Mouse (Mus musculus) limb, embryonic 15.5 days (tissue): ENCODE measurements around the gene Pygo1. TPM values are rescaled to one million over a fixed set of nuclear protein-coding genes. Genes with fewer than 3 reads are reported as not detected.

Experiments used
- ATAC-seq: fragments of 200-750 bp; cut with Nextera tagmentation; 2 replicates; pipeline ENCODE4 v1.8.0; 2017; ENCODE audit warnings: low read depth, moderate TSS enrichment; ENCODE audit not compliant: insufficient number of reproducible peaks, low FRiP score, low TSS enrichment
- H3K27ac ChIP-seq: fragments of 300-500 bp; sonication (generic); 2 replicates; pipeline ENCODE4 v1.5.1; 2015; ENCODE audit warnings: moderate library complexity, mild to moderate bottlenecking, inconsistent platforms
- H3K27me3 ChIP-seq: fragments of 300-500 bp; sonication (generic); 2 replicates; pipeline ENCODE4 v1.6.1; 2015; ENCODE audit warnings: inconsistent platforms
- H3K36me3 ChIP-seq: fragments of 300-500 bp; sonication (generic); 2 replicates; pipeline ENCODE4 v1.6.1; 2015; ENCODE audit warnings: inconsistent platforms
- H3K4me1 ChIP-seq: fragments of 300-500 bp; sonication (generic); 2 replicates; pipeline ENCODE4 v1.6.1; 2015; ENCODE audit warnings: inconsistent platforms
- H3K4me2 ChIP-seq: fragments of 300-500 bp; sonication (generic); 2 replicates; pipeline ENCODE4 v1.6.1; 2015; ENCODE audit warnings: mild to moderate bottlenecking, inconsistent platforms
- H3K4me3 ChIP-seq: fragments of 300-500 bp; sonication (generic); 2 replicates; pipeline ENCODE4 v1.5.1; 2015; ENCODE audit warnings: mild to moderate bottlenecking, inconsistent platforms
- H3K9ac ChIP-seq: fragments of 300-500 bp; sonication (generic); 2 replicates; pipeline ENCODE4 v1.6.1; 2015; ENCODE audit warnings: inconsistent platforms
- H3K9me3 ChIP-seq: fragments of 300-500 bp; sonication (generic); 2 replicates; pipeline ENCODE4 v1.6.1; 2016; ENCODE audit warnings: inconsistent platforms
- WGBS: fragments of 180-500 bp; shearing (Covaris S2); methylation state at CpG from one replicate; pipeline ENCODE4 v1.1.7; 2015; 5-methylcytosine and 5-hydroxymethylcytosine counted together
- polyA plus RNA-seq: library from polyadenylated mRNA; unstranded; fragments of >200 nt; fragmentation: Nextera tagmentation; extraction: Ambion mirVana; gene quantifications from 2 replicates; pipeline ENCODE4 v1.2.1, GENCODE M21; 2015

Gene Pygo1
- polyA plus RNA-seq, 1 experiment from 2014 or later = 5.5 TPM

GRCm38 (mm10) chr9:72943424-72943823 is 18.0 kb downstream of the Pygo1 start:
- WGBS = 64% methylated on average over 3 of the region's 3 CpGs
- no peak overlapping the region for H3K4me2 ChIP-seq
- H3K4me1 ChIP-seq = no peaks in the 10 kb centered on the region
- no peaks in the 10 kb centered on the region for H3K9me3 ChIP-seq
- H3K27me3 ChIP-seq = no peaks in the 10 kb centered on the region
- no peak for ATAC-seq
- no peak overlapping the region for H3K4me3 ChIP-seq
- H3K27ac ChIP-seq = no peak overlapping the region
- H3K9ac ChIP-seq = no peak overlapping the region
- peaks cover 46% of the 10 kb centered on the region for H3K36me3 ChIP-seq

GRCm38 (mm10) chr9:72944286-72944685 is 18.8 kb downstream of the Pygo1 start:
- Histone ChIP-seq H3K4me2 (no peak overlapping the region), H3K9me3 (no peaks in the 10 kb centered on the region), H3K36me3 (peaks cover 46% of the 10 kb centered on the region), H3K27me3 (no peaks in the 10 kb centered on the region), H3K4me1 (no peaks in the 10 kb centered on the region), H3K4me3 (no peak overlapping the region), H3K27ac (no peak overlapping the region), H3K9ac (no peak overlapping the region)
- 89% methylated on average over 13 of the region's 13 CpGs for WGBS
- ATAC-seq = no peak

GRCm38 (mm10) chr9:72947010-72947409 is 21.6 kb downstream of the Pygo1 start:
- Histone ChIP-seq H3K9ac (no peak overlapping the region), H3K4me3 (no peak overlapping the region), H3K27me3 (no peaks in the 10 kb centered on the region), H3K4me2 (no peak overlapping the region), H3K9me3 (no peaks in the 10 kb centered on the region), H3K4me1 (peaks cover 3% of the 10 kb centered on the region; the same call in 1 of the 2 replicates), H3K36me3 (peaks cover 51% of the 10 kb centered on the region), H3K27ac (no peak overlapping the region)
- WGBS = 94% methylated on average over 1 of the region's 1 CpGs
- ATAC-seq = no peak

- Histone ChIP-seq H3K4me2 (no peak overlapping the region), H3K9me3 (no peaks in the 10 kb centered on the region), H3K4me3 (no peak overlapping the region), H3K4me1 (peaks cover 3% of the 10 kb centered on the region; the same call in 1 of the 2 replicates), H3K9ac (no peak overlapping the region), H3K36me3 (peaks cover 32% of the 10 kb centered on the region), H3K27me3 (no peaks in the 10 kb centered on the region), H3K27ac (no peak overlapping the region)
- ATAC-seq = no peak
- 63% methylated on average over 7 of the region's 7 CpGs for WGBS
These were observed 24.1 kb downstream of the Pygo1 start for GRCm38 (mm10) chr9:72949572-72949971.

- peaks cover 3% of the 10 kb centered on the region; the same call in 1 of the 2 replicates for H3K36me3 ChIP-seq
- no peaks in the 10 kb centered on the region for H3K27me3 ChIP-seq
- H3K4me2 ChIP-seq = no peak overlapping the region
- H3K9me3 ChIP-seq = no peaks in the 10 kb centered on the region
- H3K9ac ChIP-seq = no peak overlapping the region
- 54% methylated on average over 2 of the region's 2 CpGs for WGBS
- H3K4me3 ChIP-seq = no peak overlapping the region
- ATAC-seq = no peak
- H3K27ac ChIP-seq = no peak overlapping the region
- peaks cover 11% of the 10 kb centered on the region; the same call in 1 of the 2 replicates for H3K4me1 ChIP-seq
These were observed 29.3 kb downstream of the Pygo1 start for GRCm38 (mm10) chr9:72954746-72955145.

GRCm38 (mm10) chr9:72955546-72955945 is 30.1 kb downstream of the Pygo1 start:
- no peak for ATAC-seq
- 13% methylated on average over 1 of the region's 1 CpGs for WGBS

GRCm38 (mm10) chr9:72958521-72959450 is 33.3 kb downstream of the Pygo1 start, which contains the start of the genes Dyx1c1 and Gm44503:
TSS of gene Dyx1c1 (plus strand) at chr9:72958785.
TSS of gene Gm44503 (plus strand) at chr9:72958852.
- peak; percentile 72 for ATAC-seq
- WGBS = 1% methylated on average over 43 of the region's 43 CpGs
- Histone ChIP-seq H3K4me2 (peak within 1 kb of the TSS; percentile 79), H3K9ac (peak within 1 kb of the TSS; percentile 47), H3K4me3 (peak within 1 kb of the TSS; percentile 66), H3K27me3 (no peaks in the 10 kb centered on the region), H3K36me3 (no peaks in the 10 kb centered on the region), H3K9me3 (no peaks in the 10 kb centered on the region), H3K27ac (peak within 1 kb of the TSS; percentile 54; the same call in 1 of the 2 replicates), H3K4me1 (0 out of 2 replicates have a peak, but pooled peaks cover 8% of the 10 kb centered on the region)

More at GRCm38 (mm10) chr9:72955546-72955945, 30.1 kb downstream of the Pygo1 start:
- no peaks in the 10 kb centered on the region for H3K9me3 ChIP-seq
- H3K27me3 ChIP-seq = no peaks in the 10 kb centered on the region
- H3K4me3 ChIP-seq = no peak overlapping the region
- no peak overlapping the region for H3K9ac ChIP-seq
- H3K36me3 ChIP-seq = no peaks in the 10 kb centered on the region
- no peak overlapping the region for H3K27ac ChIP-seq
- peaks cover 11% of the 10 kb centered on the region; the same call in 1 of the 2 replicates for H3K4me1 ChIP-seq
- H3K4me2 ChIP-seq = no peak overlapping the region

- Histone ChIP-seq H3K4me3 (no peak overlapping the region), H3K4me1 (0 out of 2 replicates have a peak, but pooled peaks cover 8% of the 10 kb centered on the region), H3K27ac (no peak overlapping the region), H3K9me3 (no peaks in the 10 kb centered on the region), H3K36me3 (no peaks in the 10 kb centered on the region), H3K4me2 (no peak overlapping the region), H3K27me3 (no peaks in the 10 kb centered on the region), H3K9ac (no peak overlapping the region)
- no peak for ATAC-seq
- WGBS = 70% methylated on average over 8 of the region's 8 CpGs
These were observed 35.9 kb downstream of the Pygo1 start for GRCm38 (mm10) chr9:72961346-72961745.

GRCm38 (mm10) chr9:72961959-72962358 is 36.5 kb downstream of the Pygo1 start:
- H3K4me3 ChIP-seq = no peak overlapping the region
- no peak overlapping the region for H3K27ac ChIP-seq
- no peak overlapping the region for H3K4me2 ChIP-seq
- WGBS = 75% methylated on average over 15 of the region's 15 CpGs
- no peak for ATAC-seq
- no peaks in the 10 kb centered on the region for H3K36me3 ChIP-seq
- H3K9me3 ChIP-seq = no peaks in the 10 kb centered on the region
- H3K4me1 ChIP-seq = 0 out of 2 replicates have a peak, but pooled peaks cover 8% of the 10 kb centered on the region
- H3K9ac ChIP-seq = no peak overlapping the region
- no peaks in the 10 kb centered on the region for H3K27me3 ChIP-seq

GRCm38 (mm10) chr9:72968349-72969061 is 43.1 kb downstream of the Pygo1 start:
- no peak overlapping the region for H3K27ac ChIP-seq
- no peak overlapping the region for H3K4me2 ChIP-seq
- no peaks in the 10 kb centered on the region for H3K9me3 ChIP-seq
- H3K4me3 ChIP-seq = no peak overlapping the region
- WGBS = 34% methylated on average over 11 of the region's 11 CpGs
- H3K36me3 ChIP-seq = no peaks in the 10 kb centered on the region
- H3K4me1 ChIP-seq = no peaks in the 10 kb centered on the region
- ATAC-seq = no peak
- H3K9ac ChIP-seq = no peak overlapping the region
- no peaks in the 10 kb centered on the region for H3K27me3 ChIP-seq

GRCm38 (mm10) chr9:72969874-72970273 is 44.4 kb downstream of the Pygo1 start:
- no peaks in the 10 kb centered on the region for H3K36me3 ChIP-seq
- no peaks in the 10 kb centered on the region for H3K27me3 ChIP-seq
- no peaks in the 10 kb centered on the region for H3K9me3 ChIP-seq
- no peak for ATAC-seq
- H3K4me2 ChIP-seq = no peak overlapping the region
- no peak overlapping the region for H3K4me3 ChIP-seq
- no peak overlapping the region for H3K27ac ChIP-seq
- WGBS = 65% methylated on average over 7 of the region's 7 CpGs
- no peak overlapping the region for H3K9ac ChIP-seq
- no peaks in the 10 kb centered on the region for H3K4me1 ChIP-seq

GRCm38 (mm10) chr9:72972435-72972834 is 47.0 kb downstream of the Pygo1 start:
- no peaks in the 10 kb centered on the region for H3K9me3 ChIP-seq
- WGBS = 82% methylated on average over 5 of the region's 5 CpGs
- no peaks in the 10 kb centered on the region for H3K36me3 ChIP-seq

More at GRCm38 (mm10) chr9:72972435-72972834, 47.0 kb downstream of the Pygo1 start:
- Histone ChIP-seq H3K27me3 (no peaks in the 10 kb centered on the region), H3K4me2 (no peak overlapping the region), H3K27ac (no peak overlapping the region), H3K4me3 (no peak overlapping the region), H3K9ac (no peak overlapping the region), H3K4me1 (no peaks in the 10 kb centered on the region)
- ATAC-seq = no peak
